Mouse (Mus musculus): Measurements from ENCODE around the gene Catip. TPM values are rescaled to one million over a fixed set of nuclear protein-coding genes. Genes with fewer than 3 reads are reported as not detected.
A peak's percentile ranks its signal among the peaks of the same experiment; 100 is the strongest.

Catip gene
- polyA plus RNA-seq, 1 experiment, result 0.39 TPM

GRCm38 (mm10) chr1:74387386-74387988 is 25.6 kb downstream of the Catip start:
- Histone ChIP-seq H3K27me3 (ENCODE audit: control insufficient read depth, insufficient read depth, low read length) (no peaks in the 10 kb centered on the region), H3K36me3 (ENCODE audit: control insufficient read depth, insufficient read depth, low read length) (no peaks in the 10 kb centered on the region), H3K4me1 (ENCODE audit: control insufficient read depth, insufficient read depth, insufficient read length, low read length) (peaks cover 8% of the 10 kb centered on the region), H3K27ac (ENCODE audit: insufficient read depth, low read depth, low read length) (peak overlapping the region; percentile 91), H3K4me3 (ENCODE audit: low read depth, low read length) (peak overlapping the region; percentile 98)
- 54% methylated on average over 15 of the region's 15 CpGs for WGBS
- no peak for TF ChIP-seq POLR2A (IDR thresholded peaks at IDR 0.05; ENCODE audit: low read depth, low read length)
- TF ChIP-seq CTCF (IDR thresholded peaks at IDR 0.05; ENCODE audit: extremely low read depth, insufficient read length, insufficient replicate concordance, low read depth, low read length), result no peak

- no peaks in the 10 kb centered on the region for H3K27me3 ChIP-seq (ENCODE audit: control insufficient read depth, insufficient read depth, low read length)
- no peaks in the 10 kb centered on the region for H3K36me3 ChIP-seq (ENCODE audit: control insufficient read depth, insufficient read depth, low read length)
- 80% methylated on average over 7 of the region's 7 CpGs for whole genome bisulfite sequencing
- H3K4me3 ChIP-seq (ENCODE audit: low read depth, low read length), result no peak overlapping the region
- peaks cover 10% of the 10 kb centered on the region for H3K4me1 ChIP-seq (ENCODE audit: control insufficient read depth, insufficient read depth, insufficient read length, low read length)
- H3K27ac ChIP-seq (ENCODE audit: insufficient read depth, low read depth, low read length), result no peak overlapping the region
- TF ChIP-seq POLR2A (IDR thresholded peaks at IDR 0.05; ENCODE audit: low read depth, low read length) (no peak), CTCF (IDR thresholded peaks at IDR 0.05; ENCODE audit: extremely low read depth, insufficient read length, insufficient replicate concordance, low read depth, low read length) (no peak)
Measured at GRCm38 (mm10) chr1:74388398-74388920, 26.6 kb downstream of the Catip start.

GRCm38 (mm10) chr1:74389831-74390286 is 28.0 kb downstream of the Catip start:
- WGBS, result 16% methylated on average over 29 of the region's 29 CpGs
- H3K27me3 ChIP-seq (ENCODE audit: control insufficient read depth, insufficient read depth, low read length), result no peaks in the 10 kb centered on the region
- peak overlapping the region; percentile 29; the same call in 1 of the 2 replicates for H3K27ac ChIP-seq (ENCODE audit: insufficient read depth, low read depth, low read length)
- peak overlapping the region; percentile 34 for H3K4me3 ChIP-seq (ENCODE audit: low read depth, low read length)
- peaks cover 13% of the 10 kb centered on the region for H3K36me3 ChIP-seq (ENCODE audit: control insufficient read depth, insufficient read depth, low read length)
- no peak for TF ChIP-seq CTCF (IDR thresholded peaks at IDR 0.05; ENCODE audit: extremely low read depth, insufficient read length, insufficient replicate concordance, low read depth, low read length)
- peak; percentile 19; the same call in 1 of the 2 replicates for TF ChIP-seq POLR2A (IDR thresholded peaks at IDR 0.05; ENCODE audit: low read depth, low read length)
- peaks cover 12% of the 10 kb centered on the region for H3K4me1 ChIP-seq (ENCODE audit: control insufficient read depth, insufficient read depth, insufficient read length, low read length)

GRCm38 (mm10) chr1:74390287-74390906 is 28.5 kb downstream of the Catip start:
- H3K4me3 ChIP-seq (ENCODE audit: low read depth, low read length), result peak overlapping the region; percentile 34
- H3K27me3 ChIP-seq (ENCODE audit: control insufficient read depth, insufficient read depth, low read length), result no peaks in the 10 kb centered on the region
- 3% methylated on average over 21 of the region's 21 CpGs for WGBS
- TF ChIP-seq POLR2A (IDR thresholded peaks at IDR 0.05; ENCODE audit: low read depth, low read length) (no peak), CTCF (IDR thresholded peaks at IDR 0.05; ENCODE audit: extremely low read depth, insufficient read length, insufficient replicate concordance, low read depth, low read length) (peak; percentile 90; the same call in 1 of the 2 replicates)
- peaks cover 12% of the 10 kb centered on the region for H3K4me1 ChIP-seq (ENCODE audit: control insufficient read depth, insufficient read depth, insufficient read length, low read length)
- H3K27ac ChIP-seq (ENCODE audit: insufficient read depth, low read depth, low read length), result peak overlapping the region; percentile 60
- peaks cover 18% of the 10 kb centered on the region for H3K36me3 ChIP-seq (ENCODE audit: control insufficient read depth, insufficient read depth, low read length)

GRCm38 (mm10) chr1:74390924-74391748 is 29.2 kb downstream of the Catip start, which contains the start of gene Ctdsp1:
TSS of gene Ctdsp1 (plus strand) at chr1:74391509.
- Histone ChIP-seq H3K27ac (ENCODE audit: insufficient read depth, low read depth, low read length) (peak within 1 kb of the TSS; percentile 96), H3K27me3 (ENCODE audit: control insufficient read depth, insufficient read depth, low read length) (no peaks in the 10 kb centered on the region), H3K4me3 (ENCODE audit: low read depth, low read length) (peak within 1 kb of the TSS; percentile 98), H3K36me3 (ENCODE audit: control insufficient read depth, insufficient read depth, low read length) (peaks cover 18% of the 10 kb centered on the region), H3K4me1 (ENCODE audit: control insufficient read depth, insufficient read depth, insufficient read length, low read length) (peaks cover 12% of the 10 kb centered on the region)
- TF ChIP-seq CTCF (IDR thresholded peaks at IDR 0.05; ENCODE audit: extremely low read depth, insufficient read length, insufficient replicate concordance, low read depth, low read length), result no peak
- TF ChIP-seq POLR2A (IDR thresholded peaks at IDR 0.05; ENCODE audit: low read depth, low read length), result peak; percentile 35; the same call in 1 of the 2 replicates
- WGBS, result 3% methylated on average over 50 of the region's 51 CpGs

GRCm38 (mm10) chr1:74391844-74392441 is 30.0 kb downstream of the Catip start:
- Histone ChIP-seq H3K27me3 (ENCODE audit: control insufficient read depth, insufficient read depth, low read length) (no peaks in the 10 kb centered on the region), H3K27ac (ENCODE audit: insufficient read depth, low read depth, low read length) (peak overlapping the region; percentile 96), H3K36me3 (ENCODE audit: control insufficient read depth, insufficient read depth, low read length) (peaks cover 18% of the 10 kb centered on the region), H3K4me3 (ENCODE audit: low read depth, low read length) (peak overlapping the region; percentile 98), H3K4me1 (ENCODE audit: control insufficient read depth, insufficient read depth, insufficient read length, low read length) (peaks cover 12% of the 10 kb centered on the region)
- TF ChIP-seq CTCF (IDR thresholded peaks at IDR 0.05; ENCODE audit: extremely low read depth, insufficient read length, insufficient replicate concordance, low read depth, low read length) (no peak), POLR2A (IDR thresholded peaks at IDR 0.05; ENCODE audit: low read depth, low read length) (0 out of 2 replicates have a peak, but pooled peaks have one; percentile 10)
- WGBS, result under 1% methylated on average over 63 of the region's 63 CpGs
